Mouse (Mus musculus): ENCODE data around the gene Atoh8.
A peak's percentile ranks its signal among the peaks of the same experiment; 100 is the strongest.

Gene Atoh8

DNA sequence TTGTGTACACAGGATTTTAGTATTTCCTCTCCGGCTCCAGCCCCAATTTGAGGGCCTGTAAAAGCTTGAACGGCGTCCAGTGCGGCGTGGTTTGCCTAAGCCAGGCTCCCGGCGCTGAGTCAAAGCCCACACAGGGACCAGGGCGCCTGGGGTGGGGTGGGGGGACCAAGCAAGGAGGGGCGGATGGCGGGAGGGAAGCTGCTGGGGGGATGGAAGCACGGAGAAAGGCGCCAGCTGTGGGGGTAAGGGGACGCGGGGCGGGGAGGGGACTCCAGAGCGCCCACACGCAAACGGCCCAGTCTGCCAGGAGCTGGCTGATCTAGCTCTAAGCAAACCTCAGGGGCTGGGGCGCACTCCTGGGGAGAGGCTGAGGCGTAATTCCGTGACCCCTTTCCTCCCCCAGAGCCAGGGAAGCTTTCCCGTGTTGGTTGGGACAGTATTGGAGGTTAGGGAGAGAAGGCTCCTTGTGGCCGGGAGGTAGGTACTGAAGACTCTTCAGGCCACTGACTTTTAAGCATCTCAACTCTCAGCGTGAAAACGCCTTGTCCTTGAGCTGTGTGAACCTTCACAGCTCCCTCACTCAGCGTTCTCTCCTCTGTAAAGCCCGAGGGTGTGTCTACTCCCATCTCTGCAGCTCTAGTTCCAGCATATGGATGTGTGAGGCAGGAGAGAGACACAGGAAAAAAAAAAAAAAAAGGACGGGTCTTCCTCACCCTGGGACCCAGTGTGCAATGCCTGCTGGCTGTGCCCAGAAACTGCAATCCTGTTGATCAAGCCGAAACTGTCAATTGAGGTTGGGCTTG lies 46.1 kb downstream of the Atoh8 start:
- peak; percentile 50 to 78 for DNase-seq

- no peak for DNase-seq
These were observed 48.6 kb downstream of the Atoh8 start for GRCm38 (mm10) chr6:72186809-72187208.

DNA sequence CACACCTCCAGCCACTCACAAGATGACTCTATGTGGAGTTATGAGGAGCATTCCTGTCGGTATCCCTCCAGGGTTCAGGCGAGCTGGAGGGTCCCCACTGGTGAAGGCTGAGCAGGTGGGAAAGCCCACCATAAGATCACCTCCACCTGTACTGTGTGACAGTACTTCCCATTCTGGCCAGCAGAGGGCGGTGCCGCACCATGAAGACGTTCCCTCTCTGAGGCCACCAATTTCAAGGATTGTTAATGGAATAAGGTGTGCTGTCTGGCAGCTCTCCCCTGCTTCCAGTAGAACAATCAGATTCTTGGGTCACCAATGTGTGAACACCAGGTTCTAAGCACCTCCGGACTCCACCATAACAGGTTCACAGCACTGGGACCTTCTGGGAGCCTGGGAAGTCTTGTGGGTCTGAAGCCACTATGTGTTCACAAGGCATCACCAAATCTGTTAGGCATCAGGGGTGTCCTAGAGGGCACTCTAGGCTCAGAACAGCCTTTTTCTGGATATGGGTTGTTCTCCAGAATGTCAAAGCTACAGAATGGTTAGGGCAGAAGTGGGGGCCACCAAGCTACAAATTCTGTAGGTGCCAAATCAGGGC lies 49.4 kb downstream of the Atoh8 start:
- DNase-seq, result peak; percentile 72 to 84

GRCm38 (mm10) chr6:72184576-72184975 lies 50.8 kb downstream of the Atoh8 start:
- no peak for DNase-seq

DNA sequence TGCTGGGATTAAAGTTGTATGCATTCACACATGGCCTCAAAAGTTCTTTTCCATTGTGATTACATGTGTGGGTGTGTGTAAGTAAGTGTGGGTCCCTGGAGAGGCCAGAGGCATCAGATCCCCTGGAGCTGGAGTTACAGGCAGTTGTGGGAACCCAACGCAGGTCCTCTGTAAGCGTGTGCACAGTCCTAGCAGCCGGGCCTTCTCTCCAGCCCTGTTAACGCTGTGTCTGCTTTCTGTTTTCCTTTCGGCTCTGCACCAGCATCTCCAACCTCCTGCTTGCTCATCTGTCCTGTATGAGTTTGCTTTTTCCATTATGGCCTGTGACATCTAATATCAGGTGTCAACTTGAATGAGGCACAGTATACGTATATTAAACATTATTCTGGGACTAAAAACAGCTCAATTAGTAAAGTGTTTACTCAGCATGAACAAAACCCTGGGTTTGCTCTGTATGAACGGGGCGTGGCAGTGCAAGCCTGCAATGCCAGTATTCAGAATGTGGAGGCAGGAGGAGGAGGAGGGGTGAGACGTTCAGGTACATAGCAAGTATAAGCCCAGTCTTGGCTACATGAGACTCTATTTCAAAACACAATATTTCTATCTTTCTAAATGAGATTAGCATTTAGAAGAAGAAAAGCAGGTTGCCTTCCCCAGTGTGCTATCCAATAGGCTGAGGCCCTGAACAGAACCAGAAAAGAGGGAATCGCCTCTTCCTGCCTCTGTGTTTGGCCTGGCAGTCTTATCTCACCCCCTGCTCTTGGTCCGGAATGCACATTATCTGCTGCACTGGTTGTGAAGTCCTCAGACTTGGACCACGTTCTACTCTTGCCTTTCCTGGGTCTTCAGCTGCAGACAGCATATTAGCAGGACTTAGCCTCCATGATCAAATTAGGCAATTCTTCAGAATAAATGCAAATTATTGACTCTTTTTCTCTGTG lies 55.5 kb downstream of the Atoh8 start:
- no peak for DNase-seq

- DNase-seq, result peak; percentile 38 to 73
These were observed 56.4 kb downstream of the Atoh8 start for GRCm38 (mm10) chr6:72179006-72179405.

- peak in 1 of 2 experiments; percentile 50 for DNase-seq
These were observed 58.0 kb downstream of the Atoh8 start for GRCm38 (mm10) chr6:72177417-72177816.

GRCm38 (mm10) chr6:72176004-72176403 lies 59.4 kb downstream of the Atoh8 start:
- no peak for DNase-seq

GRCm38 (mm10) chr6:72175419-72175818 lies 60.0 kb downstream of the Atoh8 start:
- no peak for DNase-seq

DNA sequence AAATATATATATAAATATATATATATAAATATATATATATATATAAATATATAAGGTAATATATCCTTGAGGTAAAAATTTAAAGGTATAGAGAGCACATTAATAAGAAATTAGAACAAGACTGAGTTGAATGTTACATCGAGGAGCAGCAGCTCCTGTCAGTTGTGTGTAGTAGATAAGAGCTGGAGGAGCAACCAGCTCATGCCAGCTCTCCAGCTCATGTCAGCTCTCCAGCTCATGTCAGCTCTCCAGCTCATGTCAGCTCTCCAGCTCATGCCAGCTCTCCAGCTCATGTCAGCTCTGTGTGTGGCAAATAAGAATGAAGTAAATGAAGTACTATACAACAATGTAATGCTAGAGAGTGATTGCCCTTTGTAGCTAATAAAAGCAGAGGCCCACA lies 62.0 kb downstream of the Atoh8 start:
- DNase-seq, result no peak

GRCm38 (mm10) chr6:72171391-72171790 lies 64.0 kb downstream of the Atoh8 start:
- no peak for DNase-seq

GRCm38 (mm10) chr6:72165907-72166306 lies 69.5 kb downstream of the Atoh8 start:
- DNase-seq, result no peak

DNA sequence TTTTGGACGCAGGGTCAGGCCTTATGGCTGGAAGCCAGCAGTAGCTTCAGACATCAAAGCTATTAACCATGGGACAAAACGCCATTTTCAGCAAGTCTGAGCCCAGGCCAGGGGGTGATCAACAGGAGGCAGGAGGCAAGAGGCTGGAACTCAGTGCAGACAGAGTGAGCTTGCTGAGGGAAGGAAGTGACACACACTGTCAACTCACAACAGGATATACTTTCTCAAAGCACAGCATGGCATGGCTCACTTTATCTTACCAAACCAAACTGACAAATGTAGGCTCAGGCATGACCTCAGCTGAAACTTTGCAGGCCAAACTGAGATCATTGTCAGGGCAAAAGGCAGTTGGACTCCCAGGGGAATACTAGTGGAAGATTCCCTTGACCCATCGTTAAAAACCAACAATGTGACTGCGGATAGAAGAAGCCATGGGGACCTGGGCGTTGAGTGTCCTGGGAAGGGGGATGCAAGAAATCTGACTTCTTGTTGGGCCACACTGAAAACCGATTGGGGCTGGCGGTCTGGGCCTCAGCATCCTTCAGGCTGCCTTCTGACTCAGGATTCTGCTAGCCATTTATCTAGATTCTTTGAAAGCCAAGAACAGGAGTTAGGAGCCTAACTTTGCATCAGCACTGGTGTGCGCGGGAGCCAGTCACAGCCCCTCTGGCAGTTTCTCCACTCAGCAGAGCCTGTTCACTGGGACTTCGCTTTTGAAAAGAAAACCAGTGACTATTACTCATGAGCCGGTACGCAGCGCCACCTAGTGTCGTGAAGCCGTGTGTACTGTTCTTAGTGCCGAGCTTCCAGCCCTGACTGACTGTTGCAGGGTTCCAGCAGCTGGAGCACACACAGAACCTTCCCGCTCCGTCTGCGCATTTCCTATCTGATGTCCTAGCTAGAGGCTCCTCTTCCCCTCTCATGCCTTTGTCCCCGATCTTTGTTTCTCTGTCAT lies 70.8 kb downstream of the Atoh8 start:
- DNase-seq, result peak; percentile 86 to 90

- DNase-seq, result peak; percentile 32 to 52
These were observed 73.1 kb downstream of the Atoh8 start for GRCm38 (mm10) chr6:72162155-72162890.

GRCm38 (mm10) chr6:72161751-72162150 lies 73.6 kb downstream of the Atoh8 start:
- DNase-seq, result no peak

DNA sequence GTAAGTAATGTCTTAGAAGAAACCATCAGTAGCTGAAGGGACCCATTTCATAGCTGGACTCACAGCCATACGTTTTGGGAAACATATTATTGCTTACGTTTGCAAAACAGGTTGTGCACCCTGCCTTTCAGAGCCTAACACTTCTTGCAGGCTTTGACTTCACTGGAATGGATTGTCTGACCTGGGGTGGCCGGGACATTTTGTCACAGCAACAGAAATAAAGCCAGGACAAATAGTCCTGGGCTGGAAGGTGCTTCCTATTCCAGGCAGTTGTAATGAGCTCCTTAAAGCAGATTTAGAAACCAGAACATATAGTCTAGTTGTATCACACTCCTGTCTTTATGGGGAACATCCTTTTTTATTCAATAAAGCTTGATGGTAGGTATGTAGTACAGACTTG lies 74.4 kb downstream of the Atoh8 start:
- DNase-seq, result no peak

DNA sequence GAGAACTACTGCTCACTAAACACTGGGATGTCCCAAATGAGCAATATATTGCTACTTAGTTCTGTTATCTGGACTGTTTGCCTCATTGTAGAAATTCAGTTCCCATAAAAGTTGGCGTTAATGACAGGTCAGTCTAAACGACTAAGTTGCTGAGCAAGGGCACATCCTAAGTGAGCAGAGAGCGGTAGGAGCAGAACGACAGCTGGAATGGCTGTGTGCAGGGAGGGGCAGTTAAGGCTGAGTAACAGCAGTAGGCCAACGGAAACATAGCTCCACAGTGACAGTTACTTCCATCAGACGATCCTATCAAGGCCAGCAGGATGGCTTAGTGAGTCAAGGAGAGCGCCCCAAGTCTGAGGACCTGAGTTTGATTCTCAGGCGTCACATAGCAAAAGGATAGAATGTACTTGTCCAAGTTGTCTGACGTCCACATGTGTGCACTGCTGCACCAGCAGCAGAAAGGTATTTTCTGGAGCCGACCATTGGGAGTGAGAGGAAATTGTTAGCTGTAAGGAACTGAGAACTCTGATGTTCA lies 75.4 kb downstream of the Atoh8 start:
- no peak for DNase-seq

- no peak for DNase-seq
These were observed 76.2 kb downstream of the Atoh8 start for GRCm38 (mm10) chr6:72158966-72159764.
